Mouse (Mus musculus) right cerebral cortex, postnatal 25 days (tissue): Measurements from ENCODE around the gene Nfib.

Experiments
- DNase-seq: peaks from one replicate; pipeline ENCODE4 v3.0.0; 2022

Nfib gene

GRCm38 (mm10) chr4:82455617-82456322 lies 249.8 kb downstream of the Nfib start:
- no peak for DNase-seq

GRCm38 (mm10) chr4:82454989-82455388 lies 250.6 kb downstream of the Nfib start:
- DNase-seq = no peak

GRCm38 (mm10) chr4:82453341-82453740 lies 252.2 kb downstream of the Nfib start:
- no peak for DNase-seq

GRCm38 (mm10) chr4:82452905-82453304 lies 252.6 kb downstream of the Nfib start:
- no peak for DNase-seq

- peak; percentile 43 for DNase-seq
Measured at GRCm38 (mm10) chr4:82447061-82447671, 258.4 kb downstream of the Nfib start.

- DNase-seq = no peak
Measured at GRCm38 (mm10) chr4:82444078-82444477, 261.5 kb downstream of the Nfib start.

GRCm38 (mm10) chr4:82443441-82443840 lies 262.1 kb downstream of the Nfib start:
- DNase-seq = no peak

- no peak for DNase-seq
Measured at GRCm38 (mm10) chr4:82443003-82443402, 262.5 kb downstream of the Nfib start.

GRCm38 (mm10) chr4:82440606-82441005 lies 264.9 kb downstream of the Nfib start:
- DNase-seq = no peak

GRCm38 (mm10) chr4:82439813-82440212 lies 265.7 kb downstream of the Nfib start:
- no peak for DNase-seq

GRCm38 (mm10) chr4:82438631-82439030 lies 266.9 kb downstream of the Nfib start:
- no peak for DNase-seq

GRCm38 (mm10) chr4:82437533-82438318 lies 267.8 kb downstream of the Nfib start:
- DNase-seq = no peak

GRCm38 (mm10) chr4:82436656-82437055 lies 268.9 kb downstream of the Nfib start:
- DNase-seq = no peak

- DNase-seq = no peak
Measured at GRCm38 (mm10) chr4:82435716-82436115, 269.8 kb downstream of the Nfib start.

- no peak for DNase-seq
Measured at GRCm38 (mm10) chr4:82433926-82434705, 271.4 kb downstream of the Nfib start.

GRCm38 (mm10) chr4:82431831-82432230 lies 273.7 kb downstream of the Nfib start:
- no peak for DNase-seq

GRCm38 (mm10) chr4:82430802-82431201 lies 274.7 kb downstream of the Nfib start:
- no peak for DNase-seq

GRCm38 (mm10) chr4:82426224-82426623 lies 279.3 kb downstream of the Nfib start:
- no peak for DNase-seq

GRCm38 (mm10) chr4:82418241-82418640 lies 287.3 kb downstream of the Nfib start:
- DNase-seq = no peak

- DNase-seq = no peak
Measured at GRCm38 (mm10) chr4:82415817-82416216, 289.7 kb downstream of the Nfib start.

GRCm38 (mm10) chr4:82412651-82413050 lies 292.9 kb downstream of the Nfib start:
- no peak for DNase-seq

GRCm38 (mm10) chr4:82411965-82412364 lies 293.6 kb downstream of the Nfib start:
- DNase-seq = no peak
